Mouse (Mus musculus): ENCODE measurements at regions not wholly inside any gene's neighbourhood (a gene's known extent, or its start where the extent isn't known, plus 50 kb on each side); places are given as distances from the start of the nearest gene placed in this dataset.
"Not testable (repeated sequence)": the region's sequence is repeated elsewhere in the genome, so short reads cannot be mapped to it uniquely, and the experiment has no call there.

- intact Hi-C loops (cut with DNase I), result no loop called here
These were observed 167.7 kb upstream of the Fam3c start for GRCm38 (mm10) chr6:22523582-22524234.

GRCm38 (mm10) chr6:22506871-22507270, 150.8 kb upstream of the Fam3c start:
- intact Hi-C loops (cut with DNase I), result no loop called here
- DNase-seq, result no peak

More at GRCm38 (mm10) chr6:22523582-22524234, 167.7 kb upstream of the Fam3c start:
- no peak for DNase-seq

- no peak for DNase-seq
- intact Hi-C loops (cut with DNase I), result no loop called here
These were observed 141.3 kb upstream of the Fam3c start for GRCm38 (mm10) chr6:22497306-22497705.

GRCm38 (mm10) chr6:22496471-22496870, 140.4 kb upstream of the Fam3c start:
- no peak for DNase-seq
- intact Hi-C loops (cut with DNase I), result no loop called here

- intact Hi-C loops (cut with DNase I), result loop anchor here (1.0 to 5.0 kb wide), 2 partner anchors 167 to 371 kb away; no protein-coding TSS in a partner anchor
- no peak for DNase-seq
These were observed 137.7 kb upstream of the Fam3c start for GRCm38 (mm10) chr6:22493632-22494260.

- DNase-seq, result no peak
- intact Hi-C loops (cut with DNase I), result loop anchor here (1.0 to 5.0 kb wide), 2 partner anchors 167 to 371 kb away; no protein-coding TSS in a partner anchor
These were observed 136.9 kb upstream of the Fam3c start for GRCm38 (mm10) chr6:22492896-22493295.

- intact Hi-C loops (cut with DNase I), result loop anchor here (5.0 kb wide), 1 partner anchor 368 kb away; no protein-coding TSS in a partner anchor
- no peak for DNase-seq
These were observed 134.7 kb upstream of the Fam3c start for GRCm38 (mm10) chr6:22490762-22491161.

GRCm38 (mm10) chr6:22487467-22487866, 131.4 kb upstream of the Fam3c start:
- intact Hi-C loops (cut with DNase I), result no loop called here
- no peak for DNase-seq

- no peak for DNase-seq
- intact Hi-C loops (cut with DNase I), result no loop called here
These were observed 129.9 kb upstream of the Fam3c start for GRCm38 (mm10) chr6:22485828-22486518.

GRCm38 (mm10) chr6:22482257-22482656, 126.2 kb upstream of the Fam3c start:
- intact Hi-C loops (cut with DNase I); DNase-seq: not testable (repeated sequence)

- DNase-seq, result no peak
- intact Hi-C loops (cut with DNase I), result no loop called here
These were observed 118.6 kb upstream of the Fam3c start for GRCm38 (mm10) chr6:22474604-22475003.

GRCm38 (mm10) chr6:22474011-22474410, 118.0 kb upstream of the Fam3c start:
- DNase-seq, result no peak
- intact Hi-C loops (cut with DNase I), result no loop called here

- intact Hi-C loops (cut with DNase I), result not testable (repeated sequence)
These were observed 116.4 kb upstream of the Fam3c start for GRCm38 (mm10) chr6:22472400-22472799.

GRCm38 (mm10) chr6:22467334-22467993, 111.4 kb upstream of the Fam3c start:
- DNase-seq, result no peak

More at GRCm38 (mm10) chr6:22472400-22472799, 116.4 kb upstream of the Fam3c start:
- DNase-seq, result not testable (repeated sequence)

GRCm38 (mm10) chr6:22465926-22466325, 109.9 kb upstream of the Fam3c start:
- intact Hi-C loops (cut with DNase I), result no loop called here

More at GRCm38 (mm10) chr6:22467334-22467993, 111.4 kb upstream of the Fam3c start:
- intact Hi-C loops (cut with DNase I), result no loop called here

GRCm38 (mm10) chr6:22459440-22460016, 103.5 kb upstream of the Fam3c start:
- peak in 1 of 2 experiments; percentile 5 for DNase-seq
- intact Hi-C loops (cut with DNase I), result no loop called here

More at GRCm38 (mm10) chr6:22465926-22466325, 109.9 kb upstream of the Fam3c start:
- no peak for DNase-seq

- intact Hi-C loops (cut with DNase I), result no loop called here
- DNase-seq, result no peak
These were observed 96.2 kb upstream of the Fam3c start for GRCm38 (mm10) chr6:22452203-22452602.

GRCm38 (mm10) chr6:22450501-22450900, 94.5 kb upstream of the Fam3c start:
- intact Hi-C loops (cut with DNase I), result no loop called here
- no peak for DNase-seq

GRCm38 (mm10) chr6:22448906-22449305, 92.9 kb upstream of the Fam3c start:
- intact Hi-C loops (cut with DNase I), result no loop called here
- DNase-seq, result no peak

GRCm38 (mm10) chr6:22447636-22448035, 91.6 kb upstream of the Fam3c start:
- DNase-seq, result no peak
- intact Hi-C loops (cut with DNase I), result no loop called here

Measured in gastrocnemius, postnatal 36 days (tissue).